ENCODE assay signal across 8 mouse cellular contexts in genomic region chr8:106870051-106870450, GRCm38 (mm10). TPM values are rescaled to one million over a fixed set of nuclear protein-coding genes. Genes with fewer than 3 reads are reported as not detected.
DNase-seq lines count a peak whose midpoint lies in the region; ATAC-seq and TF ChIP-seq lines count a peak whose summit lies in the region.

Gene Has3 (plus strand): TSS chr8:106870242.

- WGBS in heart, embryonic 16.5 days, result 1% methylated on average over 18 of the region's 18 CpGs
- WGBS in limb, embryonic 14.5 days, result under 1% methylated on average over 18 of the region's 18 CpGs
- 2% methylated on average over 18 of the region's 18 CpGs for WGBS in neural tube, embryonic 15.5 days

- no peak for ATAC-seq in heart, embryonic 16.5 days (replicated peaks; ENCODE audit: extremely low read depth, insufficient read depth, low FRiP score)
- ATAC-seq in limb, embryonic 14.5 days (ENCODE audit: low FRiP score, low read depth), result no peak
- no peak for ATAC-seq in neural tube, embryonic 15.5 days (ENCODE audit: low FRiP score)

- peak within 1 kb of the TSS; percentile 74 for H3K9ac ChIP-seq in heart, embryonic 16.5 days (ENCODE audit: low read length)
- H3K9ac ChIP-seq in limb, embryonic 14.5 days (ENCODE audit: low read depth, low read length, severe bottlenecking), result peak within 1 kb of the TSS; percentile 56
- peak within 1 kb of the TSS; percentile 70 for H3K9ac ChIP-seq in neural tube, embryonic 15.5 days (replicated peaks)

- H3K9me3 ChIP-seq in heart, embryonic 16.5 days (replicated peaks; ENCODE audit: control insufficient read depth, low read length), result no peaks in the 10 kb centered on the region
- H3K9me3 ChIP-seq in limb, embryonic 14.5 days (ENCODE audit: control insufficient read depth, low read length), result no peaks in the 10 kb centered on the region
- H3K9me3 ChIP-seq in neural tube, embryonic 15.5 days (replicated peaks), result no peaks in the 10 kb centered on the region

- H3K36me3 ChIP-seq in heart, embryonic 16.5 days (ENCODE audit: control insufficient read depth, insufficient read depth), result no peaks in the 10 kb centered on the region
- peaks cover 3% of the 10 kb centered on the region; the same call in 1 of the 2 replicates for H3K36me3 ChIP-seq in limb, embryonic 14.5 days (ENCODE audit: control insufficient read depth, insufficient read depth, low read length)
- peaks cover 2% of the 10 kb centered on the region; the same call in 1 of the 2 replicates for H3K36me3 ChIP-seq in neural tube, embryonic 15.5 days

- peak within 1 kb of the TSS; percentile 68 for H3K27ac ChIP-seq in layer of hippocampus, adult 2 months
- H3K27ac ChIP-seq in heart, embryonic 16.5 days (ENCODE audit: low read length), result no peak within 1 kb of the TSS
- H3K27ac ChIP-seq in limb, embryonic 14.5 days (replicated peaks; ENCODE audit: low read depth, low read length), result no peak within 1 kb of the TSS
- peak within 1 kb of the TSS; percentile 76 for H3K27ac ChIP-seq in neural tube, embryonic 15.5 days (replicated peaks)

- no peak for TF ChIP-seq POLR2A in brain, embryonic 14.5 days (IDR thresholded peaks at IDR 0.05; ENCODE audit: borderline replicate concordance, extremely low read depth, insufficient read depth, insufficient read length, poor library complexity, severe bottlenecking)
- no peak for TF ChIP-seq POLR2A in limb, embryonic 14.5 days (IDR thresholded peaks at IDR 0.05; ENCODE audit: borderline replicate concordance, extremely low read depth, insufficient read depth, insufficient read length)

- no peak for DNase-seq in layer of hippocampus, adult 2 months (ENCODE audit: low spot score in 2 of 2)
- no peak for DNase-seq in layer of hippocampus, adult 11-12 months (ENCODE audit: low spot score)
- peak; percentile 54 for DNase-seq in brain, embryonic 14.5 days (ENCODE audit: low read depth)
- DNase-seq in limb, embryonic 14.5 days (ENCODE audit: low spot score), result no peak
- DNase-seq in layer of hippocampus, adult 9-11 months, result no peak
- no peak for DNase-seq in ovary, postnatal 36 days (ENCODE audit: low spot score)

- H3K4me2 ChIP-seq in heart, embryonic 16.5 days (ENCODE audit: low read depth, low read length), result peak within 1 kb of the TSS; percentile 100
- H3K4me2 ChIP-seq in limb, embryonic 14.5 days (replicated peaks; ENCODE audit: low read depth, low read length, severe bottlenecking), result peak within 1 kb of the TSS; percentile 97
- peak within 1 kb of the TSS; percentile 87 for H3K4me2 ChIP-seq in neural tube, embryonic 15.5 days

- peaks cover 20% of the 10 kb centered on the region for H3K4me1 ChIP-seq in heart, embryonic 16.5 days (ENCODE audit: control insufficient read depth, insufficient read depth, low read length)
- peaks cover 17% of the 10 kb centered on the region for H3K4me1 ChIP-seq in limb, embryonic 14.5 days (ENCODE audit: control insufficient read depth, insufficient read depth, low read length)
- H3K4me1 ChIP-seq in neural tube, embryonic 15.5 days, result peaks cover 36% of the 10 kb centered on the region

- H3K27me3 ChIP-seq in heart, embryonic 16.5 days (ENCODE audit: control insufficient read depth, insufficient read depth, low read length), result peaks cover 15% of the 10 kb centered on the region
- H3K27me3 ChIP-seq in limb, embryonic 14.5 days (ENCODE audit: control insufficient read depth, insufficient read depth, low read length), result peaks cover 44% of the 10 kb centered on the region
- H3K27me3 ChIP-seq in neural tube, embryonic 15.5 days (replicated peaks), result peaks cover 22% of the 10 kb centered on the region

- peak within 1 kb of the TSS; percentile 79 for H3K4me3 ChIP-seq in layer of hippocampus, adult 2 months
- H3K4me3 ChIP-seq in heart, embryonic 16.5 days (ENCODE audit: low read length), result peak within 1 kb of the TSS; percentile 67
- peak within 1 kb of the TSS; percentile 52 for H3K4me3 ChIP-seq in limb, embryonic 14.5 days (replicated peaks; ENCODE audit: low read length)
- H3K4me3 ChIP-seq in neural tube, embryonic 15.5 days (replicated peaks), result peak within 1 kb of the TSS; percentile 63

- TF ChIP-seq CTCF in layer of hippocampus, adult 2 months (conservative IDR thresholded peaks at IDR 0.05), result 0 out of 2 replicates have a peak, but pooled peaks have one; percentile 41
- no peak for TF ChIP-seq CTCF in brain, embryonic 14.5 days (IDR thresholded peaks at IDR 0.05; ENCODE audit: borderline replicate concordance, extremely low read depth, insufficient read depth, insufficient read length)

RNA-seq across cellular contexts. Expression of gene Has3, which starts in this region (rescaled TPM):
- total RNA-seq in layer of hippocampus, adult 2 months (2021), result 1 to 10 TPM; 1.3 to 1.9 TPM
- polyA plus RNA-seq in brain, embryonic 14.5 days (2012; rRNA removed), result 8.0 and 9.0 TPM in 2 replicates
- polyA plus RNA-seq in heart, embryonic 16.5 days (2015; fragmentation: Nextera tagmentation; extraction: Ambion mirVana), result 0.22 and 0.26 TPM in 2 replicates
- polyA plus RNA-seq in limb, embryonic 14.5 days (2012; rRNA removed), result 1.9 and 2.0 TPM in 2 replicates
- polyA plus RNA-seq in limb, embryonic 14.5 days (2014; fragmentation: Nextera tagmentation; extraction: Ambion mirVana), result 0.53 and 0.58 TPM in 2 replicates
- polyA plus RNA-seq in neural tube, embryonic 15.5 days (2015; fragmentation: Nextera tagmentation; extraction: Ambion mirVana), result 1.6 and 2.2 TPM in 2 replicates

Comparison
In these comparisons a context has a peak if more than half of its experiments do, and no peak if none do; other contexts are left out.
1. H3K27ac ChIP-seq: peak in layer of hippocampus, adult 2 months (single experiment) and neural tube, embryonic 15.5 days (single experiment); none in heart, embryonic 16.5 days (single experiment) and limb, embryonic 14.5 days (single experiment).
2. Peak in every context shown above with its lines, with median percentiles within 50 percentile points of each other: H3K4me3 ChIP-seq, H3K4me2 ChIP-seq and H3K9ac ChIP-seq.